Mouse (Mus musculus): ENCODE measurements around the gene Osbpl2.

Gene Osbpl2

GRCm38 (mm10) chr2:180205083-180205955, 86.2 kb downstream of the Osbpl2 start:
- no peak for DNase-seq

GRCm38 (mm10) chr2:180205956-180206280, 86.8 kb downstream of the Osbpl2 start:
- no peak for DNase-seq

DNA sequence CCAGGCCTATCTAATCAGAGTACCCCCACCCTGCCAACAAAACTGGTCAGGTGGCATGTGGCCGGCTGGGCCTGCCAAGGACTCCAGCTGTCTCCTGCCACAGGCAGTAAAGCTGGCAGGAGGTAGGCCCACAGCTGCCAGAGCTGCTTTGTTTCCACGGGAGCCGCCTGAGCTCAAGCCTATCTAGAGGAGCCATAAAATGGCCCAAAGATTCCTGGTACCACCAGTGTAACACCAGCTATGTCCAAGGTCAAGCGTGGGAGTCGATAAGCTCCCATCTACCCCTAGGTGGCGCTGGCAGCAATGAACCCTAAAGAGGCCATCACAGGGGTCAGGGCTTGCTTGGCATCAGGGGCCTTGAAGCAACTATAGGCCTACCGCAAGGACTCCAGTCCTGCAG, 88.7 kb downstream of the Osbpl2 start:
- no peak for DNase-seq

DNA sequence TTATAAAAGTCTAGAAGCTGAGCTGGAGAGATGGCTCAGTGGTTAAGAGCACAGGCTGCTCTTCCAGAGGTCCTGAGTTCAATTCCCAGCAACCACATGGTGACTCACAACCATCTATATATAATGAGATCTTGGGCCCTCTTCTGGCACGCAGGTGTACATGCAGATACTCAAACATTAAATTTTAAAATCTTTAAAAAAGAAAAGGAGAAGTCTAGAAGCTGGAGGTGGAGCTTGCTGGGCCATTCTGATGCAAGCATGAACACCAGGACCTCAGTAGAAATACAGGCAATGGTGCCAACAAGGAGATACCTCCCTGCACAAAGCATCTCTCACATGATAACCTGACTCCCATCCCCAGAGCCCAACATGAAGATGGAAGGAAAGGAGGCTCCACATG, 89.9 kb downstream of the Osbpl2 start:
- DNase-seq, result no peak

- no peak for DNase-seq
Observed at GRCm38 (mm10) chr2:180212255-180212654, 93.1 kb downstream of the Osbpl2 start.

Data from cerebellum, postnatal 36 days (tissue).